Mouse (Mus musculus) lung, embryonic 16.5 days (tissue): ENCODE measurements at regions not wholly inside any gene's neighbourhood (a gene's known extent, or its start where the extent isn't known, plus 50 kb on each side); places are given as distances from the start of the nearest gene placed in this dataset.

Experiments
- ATAC-seq: fragments of 200-750 bp; cut with Nextera tagmentation; 2 replicates; pipeline ENCODE4 v1.8.0; 2017; ENCODE audit warnings: low read depth, mild to moderate bottlenecking, moderate library complexity
- H3K27ac ChIP-seq: fragments of 300-500 bp; sonication (generic); 2 replicates; pipeline ENCODE4 v1.5.1; 2014; ENCODE audit warnings: mild to moderate bottlenecking, control low read depth, low read length
- H3K27me3 ChIP-seq: fragments of 300-500 bp; sonication (generic); 2 replicates; pipeline ENCODE4 v1.6.1; 2014; ENCODE audit warnings: low read depth, low read length, mixed read lengths; ENCODE audit not compliant: control insufficient read depth, insufficient read depth
- H3K36me3 ChIP-seq: fragments of 300-500 bp; sonication (generic); 2 replicates; pipeline ENCODE4 v1.6.1; 2014; ENCODE audit warnings: low read length; ENCODE audit not compliant: control insufficient read depth, insufficient read depth
- H3K4me1 ChIP-seq: fragments of 300-500 bp; sonication (generic); replicated peaks from 2 replicates; pipeline ENCODE4 v1.6.1; 2014; ENCODE audit warnings: low read length, mixed read lengths; ENCODE audit not compliant: control insufficient read depth, insufficient read depth
- H3K4me2 ChIP-seq: fragments of 300-500 bp; sonication (generic); 2 replicates; pipeline ENCODE4 v1.6.1; 2014; ENCODE audit warnings: low read depth, low read length, control low read depth
- H3K4me3 ChIP-seq: fragments of 300-500 bp; sonication (generic); 2 replicates; pipeline ENCODE4 v1.5.1; 2014; ENCODE audit warnings: mild to moderate bottlenecking, low read length, control low read depth
- H3K9ac ChIP-seq: fragments of 300-500 bp; sonication (generic); 2 replicates; pipeline ENCODE4 v1.6.1; 2014; ENCODE audit warnings: low read length, control low read depth
- H3K9me3 ChIP-seq: fragments of 300-500 bp; sonication (generic); 2 replicates; pipeline ENCODE4 v1.6.1; 2016; ENCODE audit warnings: low read length; ENCODE audit not compliant: control insufficient read depth
- WGBS: fragments of 180-500 bp; shearing (Covaris S2); extraction: QIAGEN DNeasy Blood & Tissue Kit; methylation state at CpG from one replicate; pipeline ENCODE4 v1.1.7; 2014; 5-methylcytosine and 5-hydroxymethylcytosine counted together

GRCm38 (mm10) chr14:61703916-61704315 is 96.7 kb downstream of the Kcnrg start:
- no peaks in the 10 kb centered on the region for H3K9me3 ChIP-seq
- no peak overlapping the region for H3K4me2 ChIP-seq
- H3K27me3 ChIP-seq = no peaks in the 10 kb centered on the region
- no peaks in the 10 kb centered on the region for H3K4me1 ChIP-seq
- H3K27ac ChIP-seq = no peak overlapping the region
- no peak for ATAC-seq
- no peak overlapping the region for H3K4me3 ChIP-seq
- H3K36me3 ChIP-seq = no peaks in the 10 kb centered on the region
- no peak overlapping the region for H3K9ac ChIP-seq
- WGBS = 85% methylated on average over 3 of the region's 3 CpGs

DNA sequence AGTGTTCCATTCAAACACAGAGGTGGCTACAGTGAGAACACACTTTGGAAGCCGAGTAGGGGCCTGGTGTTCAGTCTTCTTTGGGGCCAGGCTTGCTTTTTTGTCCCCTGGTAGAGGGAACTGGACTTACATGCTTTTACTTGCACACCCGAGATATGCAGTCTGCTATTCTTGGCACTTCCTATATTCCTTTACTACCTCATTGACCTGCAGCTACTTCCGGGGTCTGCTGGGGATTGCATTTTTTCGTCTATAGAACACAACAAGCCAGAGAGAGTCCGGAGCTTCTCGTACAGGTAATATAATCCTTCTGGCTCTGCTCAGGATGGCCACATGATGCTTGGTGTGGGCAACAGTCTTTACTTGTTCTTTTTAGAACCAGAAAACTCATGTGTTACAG is 99.7 kb downstream of the Kcnrg start:
- Histone ChIP-seq H3K9ac (no peak overlapping the region), H3K36me3 (no peaks in the 10 kb centered on the region), H3K4me2 (no peak overlapping the region), H3K27me3 (no peaks in the 10 kb centered on the region), H3K9me3 (no peaks in the 10 kb centered on the region), H3K4me3 (no peak overlapping the region), H3K27ac (no peak overlapping the region), H3K4me1 (no peaks in the 10 kb centered on the region)
- ATAC-seq = no peak
- WGBS = 76% methylated on average over 6 of the region's 6 CpGs

- no peaks in the 10 kb centered on the region; the same call in 1 of the 2 replicates for H3K4me1 ChIP-seq
- no peak overlapping the region for H3K4me3 ChIP-seq
- no peaks in the 10 kb centered on the region for H3K27me3 ChIP-seq
- H3K36me3 ChIP-seq = no peaks in the 10 kb centered on the region
- H3K27ac ChIP-seq = no peak overlapping the region
- WGBS = 72% methylated on average over 6 of the region's 6 CpGs
- H3K9ac ChIP-seq = no peak overlapping the region
- no peaks in the 10 kb centered on the region for H3K9me3 ChIP-seq
- no peak for ATAC-seq
- no peak overlapping the region for H3K4me2 ChIP-seq
Measured at GRCm38 (mm10) chr14:61708331-61708730, 101.1 kb downstream of the Kcnrg start.

DNA sequence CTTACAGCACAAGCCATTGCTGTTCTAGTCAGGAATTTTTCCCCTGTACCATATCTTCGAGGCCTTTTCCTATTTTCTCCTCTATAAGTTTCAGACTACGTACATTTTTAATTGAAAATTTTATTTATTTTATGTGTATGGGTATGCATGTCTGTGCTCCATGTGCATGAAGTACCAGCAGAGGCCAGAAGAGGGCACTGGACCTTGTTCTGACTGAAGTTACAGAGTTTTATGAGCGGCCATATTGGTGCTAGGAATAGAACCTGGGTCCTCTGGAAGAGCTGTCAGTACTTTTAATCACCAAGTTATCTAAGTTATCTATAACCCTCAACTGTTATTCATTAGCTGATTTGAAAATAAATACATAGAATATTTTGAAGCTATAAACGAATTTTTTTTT is 108.5 kb downstream of the Kcnrg start:
- H3K9me3 ChIP-seq = peaks cover 5% of the 10 kb centered on the region; the same call in 1 of the 2 replicates
- no peaks in the 10 kb centered on the region for H3K27me3 ChIP-seq
- H3K4me3 ChIP-seq = no peak overlapping the region
- H3K27ac ChIP-seq = no peak overlapping the region
- no peak overlapping the region for H3K9ac ChIP-seq
- no peak for ATAC-seq
- WGBS = 89% methylated on average over 4 of the region's 4 CpGs
- no peaks in the 10 kb centered on the region for H3K36me3 ChIP-seq
- H3K4me1 ChIP-seq = no peaks in the 10 kb centered on the region; the same call in 1 of the 2 replicates
- no peak overlapping the region for H3K4me2 ChIP-seq

GRCm38 (mm10) chr14:61718392-61719124 is 111.3 kb downstream of the Kcnrg start:
- Histone ChIP-seq H3K4me3 (no peak overlapping the region), H3K4me2 (no peak overlapping the region), H3K4me1 (no peaks in the 10 kb centered on the region), H3K27me3 (no peaks in the 10 kb centered on the region), H3K9me3 (peaks cover 5% of the 10 kb centered on the region; the same call in 1 of the 2 replicates), H3K9ac (no peak overlapping the region), H3K36me3 (no peaks in the 10 kb centered on the region), H3K27ac (no peak overlapping the region)
- 54% methylated on average over 4 of the region's 4 CpGs for WGBS
- no peak for ATAC-seq

- no peak overlapping the region for H3K4me3 ChIP-seq
- H3K27ac ChIP-seq = no peak overlapping the region
- H3K9ac ChIP-seq = no peak overlapping the region
- H3K4me1 ChIP-seq = no peaks in the 10 kb centered on the region
- ATAC-seq = no peak
- H3K36me3 ChIP-seq = no peaks in the 10 kb centered on the region
- no peaks in the 10 kb centered on the region for H3K9me3 ChIP-seq
- WGBS = 68% methylated on average over 4 of the region's 4 CpGs
- H3K27me3 ChIP-seq = no peaks in the 10 kb centered on the region
- no peak overlapping the region for H3K4me2 ChIP-seq
Measured at GRCm38 (mm10) chr14:61721302-61721701, 114.0 kb downstream of the Kcnrg start.

DNA sequence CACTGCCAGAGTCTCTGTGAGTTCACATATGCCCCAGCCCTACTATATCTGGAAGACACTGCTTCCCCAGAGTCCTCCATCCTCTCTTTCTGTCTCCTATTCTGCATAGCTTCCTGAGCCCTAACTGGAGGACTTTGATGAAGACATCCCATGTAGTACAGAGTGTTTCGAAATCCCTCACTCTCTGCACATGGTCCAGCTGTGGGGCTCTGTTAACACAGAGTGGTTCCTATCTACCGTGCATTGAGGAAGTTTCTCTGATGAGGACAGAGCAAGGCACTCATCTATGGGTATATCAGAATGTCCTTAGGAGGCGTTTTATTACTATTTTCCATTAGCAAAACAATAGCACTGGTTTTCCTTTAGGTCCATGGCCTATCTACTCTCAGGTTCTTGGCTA is 117.7 kb downstream of the Kcnrg start:
- no peaks in the 10 kb centered on the region for H3K36me3 ChIP-seq
- ATAC-seq = no peak
- H3K4me2 ChIP-seq = no peak overlapping the region

GRCm38 (mm10) chr14:61728562-61728961 is 121.3 kb downstream of the Kcnrg start:
- H3K9ac ChIP-seq = no peak overlapping the region
- no peak for ATAC-seq
- H3K4me3 ChIP-seq = no peak overlapping the region
- no peaks in the 10 kb centered on the region for H3K9me3 ChIP-seq
- H3K27me3 ChIP-seq = no peaks in the 10 kb centered on the region
- H3K36me3 ChIP-seq = no peaks in the 10 kb centered on the region
- 60% methylated on average over 5 of the region's 5 CpGs for WGBS
- no peak overlapping the region for H3K4me2 ChIP-seq
- no peak overlapping the region for H3K27ac ChIP-seq
- H3K4me1 ChIP-seq = no peaks in the 10 kb centered on the region

More for the DNA sequence above, 117.7 kb downstream of the Kcnrg start:
- H3K4me3 ChIP-seq = no peak overlapping the region
- no peaks in the 10 kb centered on the region for H3K27me3 ChIP-seq
- no peak overlapping the region for H3K27ac ChIP-seq
- no peaks in the 10 kb centered on the region for H3K9me3 ChIP-seq
- H3K9ac ChIP-seq = no peak overlapping the region
- no peaks in the 10 kb centered on the region for H3K4me1 ChIP-seq
- WGBS = 75% methylated on average over 3 of the region's 3 CpGs

GRCm38 (mm10) chr14:61735541-61735940 is 128.3 kb downstream of the Kcnrg start:
- Histone ChIP-seq H3K27ac (no peak overlapping the region), H3K9ac (no peak overlapping the region), H3K36me3 (no peaks in the 10 kb centered on the region), H3K9me3 (no peaks in the 10 kb centered on the region), H3K4me1 (no peaks in the 10 kb centered on the region), H3K27me3 (no peaks in the 10 kb centered on the region), H3K4me3 (no peak overlapping the region), H3K4me2 (no peak overlapping the region)
- WGBS = 74% methylated on average over 6 of the region's 6 CpGs
- ATAC-seq = no peak
